Mouse (Mus musculus): Measurements from ENCODE around the gene Timm44.

GRCm38 (mm10) chr8:4211097-4211496, 64.6 kb downstream of the Timm44 start:
- TF ChIP-seq MAZ (IDR thresholded peaks at IDR 0.05; ENCODE audit: low read depth, low read length): no peak
- TF ChIP-seq CTCF (IDR thresholded peaks at IDR 0.05 in 2 of 3, conservative IDR thresholded peaks at IDR 0.05 in 1 of 3; ENCODE audit: control insufficient read depth in 1 of 3, insufficient read depth in 1 of 3, low read depth in 2 of 3, low read length in 3 of 3, poor library complexity in 1 of 3, severe bottlenecking in 1 of 3): peak in 2 of 3 experiments; percentile 7 to 30; a peak in 2 of 6 replicates
- no peak for TF ChIP-seq EP300 (IDR thresholded peaks at IDR 0.05; ENCODE audit: low read depth in 1 of 2, low read length in 2 of 2)
- TF ChIP-seq SMC3 (IDR thresholded peaks at IDR 0.05; ENCODE audit: low read depth, low read length): peak; percentile 35
- no peak for TF ChIP-seq POLR2A (IDR thresholded peaks at IDR 0.05; ENCODE audit: control insufficient read depth in 1 of 2, insufficient read depth in 1 of 2, low read depth in 1 of 2, low read length in 2 of 2, poor library complexity in 1 of 2)
- no peak for TF ChIP-seq TBP (IDR thresholded peaks at IDR 0.05; ENCODE audit: low read depth, low read length)
- no peak for TF ChIP-seq GABPA (IDR thresholded peaks at IDR 0.05; ENCODE audit: low read depth, low read length)
- TF ChIP-seq KAT2A (conservative IDR thresholded peaks at IDR 0.05; ENCODE audit: low read depth, low read length): no peak
